Mouse (Mus musculus): ENCODE data around the gene Pde9a.

- no peak for TF ChIP-seq EP300 (IDR thresholded peaks at IDR 0.05; ENCODE audit: low read depth)
- TF ChIP-seq CTCF (IDR thresholded peaks at IDR 0.05; ENCODE audit: low read depth), result no peak
Measured at GRCm38 (mm10) chr17:31424798-31425197, 38.8 kb downstream of the Pde9a start.

Measured in heart, postnatal 0 days (tissue).